Mouse (Mus musculus) forebrain, embryonic 15.5 days (tissue): ENCODE results near the gene Uap1l1. TPM values are rescaled to one million over a fixed set of nuclear protein-coding genes. Genes with fewer than 3 reads are reported as not detected.

Experiments used
- ATAC-seq: fragments of 200-750 bp; cut with Nextera tagmentation; replicated peaks from 2 replicates; pipeline ENCODE4 v1.8.0; 2017; ENCODE audit warnings: mild to moderate bottlenecking, moderate TSS enrichment, moderate library complexity
- H3K27ac ChIP-seq: fragments of 300-500 bp; sonication (generic); replicated peaks from 2 replicates; pipeline ENCODE4 v1.5.1; 2015; ENCODE audit warnings: mild to moderate bottlenecking, inconsistent platforms
- H3K27me3 ChIP-seq: fragments of 300-500 bp; sonication (generic); 2 replicates; pipeline ENCODE4 v1.6.1; 2015; ENCODE audit warnings: inconsistent platforms
- H3K36me3 ChIP-seq: fragments of 300-500 bp; sonication (generic); 2 replicates; pipeline ENCODE4 v1.6.1; 2015; ENCODE audit warnings: mild to moderate bottlenecking, inconsistent platforms
- H3K4me1 ChIP-seq: fragments of 300-500 bp; sonication (generic); 2 replicates; pipeline ENCODE4 v1.6.1; 2015; ENCODE audit warnings: inconsistent platforms
- H3K4me2 ChIP-seq: fragments of 300-500 bp; sonication (generic); replicated peaks from 2 replicates; pipeline ENCODE4 v1.6.1; 2015; ENCODE audit warnings: mild to moderate bottlenecking, inconsistent platforms
- H3K4me3 ChIP-seq: fragments of 300-500 bp; sonication (generic); 2 replicates; pipeline ENCODE4 v1.5.1; 2015; ENCODE audit warnings: mild to moderate bottlenecking, inconsistent platforms
- H3K9ac ChIP-seq: fragments of 300-500 bp; sonication (generic); replicated peaks from 2 replicates; pipeline ENCODE4 v1.6.1; 2015; ENCODE audit warnings: mild to moderate bottlenecking, inconsistent platforms
- H3K9me3 ChIP-seq: fragments of 300-500 bp; sonication (generic); 2 replicates; pipeline ENCODE4 v1.6.1; 2016; ENCODE audit warnings: inconsistent platforms
- WGBS: fragments of 180-500 bp; shearing (Covaris S2); methylation state at CpG from one replicate; pipeline ENCODE4 v1.1.7; 2015; ENCODE audit warnings: mixed read lengths; 5-methylcytosine and 5-hydroxymethylcytosine counted together
- polyA plus RNA-seq: library from polyadenylated mRNA; unstranded; fragments of >200 nt; fragmentation: Nextera tagmentation; extraction: Ambion mirVana; gene quantifications from 2 replicates; pipeline ENCODE4 v1.2.1, GENCODE M21; 2015

Uap1l1 gene
- polyA plus RNA-seq, 1 experiment from 2014 or later: 4.1 TPM

GRCm38 (mm10) chr2:25332286-25333160 lies 33.0 kb downstream of the Uap1l1 start, which contains the start of gene Man1b1:
Gene Man1b1, plus strand, starts transcription at chr2:25332338.
- peaks cover 31% of the 10 kb centered on the region for H3K4me1 ChIP-seq
- peak within 1 kb of the TSS; percentile 90 for H3K4me3 ChIP-seq
- peaks cover 38% of the 10 kb centered on the region for H3K36me3 ChIP-seq
- peak within 1 kb of the TSS; percentile 90 for H3K27ac ChIP-seq
- H3K4me2 ChIP-seq: peak within 1 kb of the TSS; percentile 89
- no peaks in the 10 kb centered on the region for H3K9me3 ChIP-seq
- under 1% methylated on average over 78 of the region's 78 CpGs for WGBS
- peak; percentile 99 for ATAC-seq
- H3K27me3 ChIP-seq: no peaks in the 10 kb centered on the region
- H3K9ac ChIP-seq: peak within 1 kb of the TSS; percentile 78

GRCm38 (mm10) chr2:25331470-25331869 lies 34.0 kb downstream of the Uap1l1 start:
- peaks cover 31% of the 10 kb centered on the region for H3K4me1 ChIP-seq
- WGBS: 64% methylated on average over 9 of the region's 9 CpGs
- peak overlapping the region; percentile 78; the same call in 1 of the 2 replicates for H3K9ac ChIP-seq

GRCm38 (mm10) chr2:25328440-25328839 lies 37.0 kb downstream of the Uap1l1 start:
- no peak overlapping the region for H3K4me2 ChIP-seq
- H3K9me3 ChIP-seq: no peaks in the 10 kb centered on the region
- ATAC-seq: no peak
- H3K9ac ChIP-seq: no peak overlapping the region
- H3K4me3 ChIP-seq: no peak overlapping the region
- no peak overlapping the region for H3K27ac ChIP-seq
- no peaks in the 10 kb centered on the region for H3K27me3 ChIP-seq
- peaks cover 14% of the 10 kb centered on the region for H3K4me1 ChIP-seq
- WGBS: 32% methylated on average over 7 of the region's 7 CpGs
- H3K36me3 ChIP-seq: no peaks in the 10 kb centered on the region

More at GRCm38 (mm10) chr2:25331470-25331869, 34.0 kb downstream of the Uap1l1 start:
- H3K4me2 ChIP-seq: peak overlapping the region; percentile 74
- H3K9me3 ChIP-seq: no peaks in the 10 kb centered on the region
- no peak overlapping the region for H3K27ac ChIP-seq
- peak overlapping the region; percentile 90 for H3K4me3 ChIP-seq
- no peaks in the 10 kb centered on the region for H3K27me3 ChIP-seq
- H3K36me3 ChIP-seq: peaks cover 27% of the 10 kb centered on the region
- no peak for ATAC-seq

GRCm38 (mm10) chr2:25326036-25326435 lies 39.4 kb downstream of the Uap1l1 start:
- no peak for ATAC-seq
- Histone ChIP-seq H3K4me3 (no peak overlapping the region), H3K4me1 (peaks cover under 1% of the 10 kb centered on the region), H3K4me2 (no peak overlapping the region), H3K36me3 (no peaks in the 10 kb centered on the region), H3K27me3 (no peaks in the 10 kb centered on the region), H3K27ac (no peak overlapping the region), H3K9me3 (no peaks in the 10 kb centered on the region), H3K9ac (no peak overlapping the region)
- 76% methylated on average over 2 of the region's 2 CpGs for WGBS

- no peak for ATAC-seq
- Histone ChIP-seq H3K36me3 (no peaks in the 10 kb centered on the region), H3K9ac (no peak overlapping the region), H3K4me3 (no peak overlapping the region), H3K27me3 (peaks cover 33% of the 10 kb centered on the region), H3K4me1 (peaks cover 14% of the 10 kb centered on the region; the same call in 1 of the 2 replicates), H3K27ac (no peak overlapping the region), H3K9me3 (no peaks in the 10 kb centered on the region), H3K4me2 (no peak overlapping the region)
- WGBS: 45% methylated on average over 2 of the region's 2 CpGs
These were observed 45.4 kb downstream of the Uap1l1 start for GRCm38 (mm10) chr2:25320084-25320483.

GRCm38 (mm10) chr2:25318971-25319773 lies 46.3 kb downstream of the Uap1l1 start, which contains the start of gene Grin1:
Gene Grin1, minus strand, starts transcription at chr2:25319187.
- peak; percentile 81 for ATAC-seq
- 9% methylated on average over 58 of the region's 58 CpGs for WGBS
- Histone ChIP-seq H3K36me3 (no peaks in the 10 kb centered on the region), H3K9me3 (no peaks in the 10 kb centered on the region), H3K4me2 (peak within 1 kb of the TSS; percentile 78), H3K27me3 (peaks cover 42% of the 10 kb centered on the region), H3K4me1 (peaks cover 14% of the 10 kb centered on the region; the same call in 1 of the 2 replicates), H3K4me3 (peak within 1 kb of the TSS; percentile 62), H3K27ac (peak within 1 kb of the TSS; percentile 78), H3K9ac (peak within 1 kb of the TSS; percentile 63)

GRCm38 (mm10) chr2:25318119-25318966 lies 47.1 kb downstream of the Uap1l1 start:
- WGBS: 4% methylated on average over 31 of the region's 31 CpGs
- Histone ChIP-seq H3K27me3 (peaks cover 48% of the 10 kb centered on the region), H3K27ac (peak overlapping the region; percentile 78)

GRCm38 (mm10) chr2:25311491-25311891 lies 54.0 kb downstream of the Uap1l1 start:
- Histone ChIP-seq H3K4me2 (no peak overlapping the region), H3K36me3 (no peaks in the 10 kb centered on the region), H3K9me3 (no peaks in the 10 kb centered on the region), H3K4me3 (no peak overlapping the region), H3K4me1 (no peaks in the 10 kb centered on the region), H3K9ac (no peak overlapping the region), H3K27ac (no peak overlapping the region), H3K27me3 (peaks cover 93% of the 10 kb centered on the region)
- ATAC-seq: no peak
- 3% methylated on average over 11 of the region's 11 CpGs for WGBS

More at GRCm38 (mm10) chr2:25318119-25318966, 47.1 kb downstream of the Uap1l1 start:
- no peaks in the 10 kb centered on the region for H3K9me3 ChIP-seq
- H3K4me1 ChIP-seq: peaks cover 14% of the 10 kb centered on the region; the same call in 1 of the 2 replicates
- peak overlapping the region; percentile 63 for H3K9ac ChIP-seq
- H3K36me3 ChIP-seq: no peaks in the 10 kb centered on the region
- H3K4me3 ChIP-seq: peak overlapping the region; percentile 62
- H3K4me2 ChIP-seq: peak overlapping the region; percentile 78
- peak; percentile 60 for ATAC-seq

- H3K9ac ChIP-seq: no peak overlapping the region
- H3K4me1 ChIP-seq: no peaks in the 10 kb centered on the region
- H3K36me3 ChIP-seq: no peaks in the 10 kb centered on the region
- no peak overlapping the region for H3K27ac ChIP-seq
- no peak overlapping the region for H3K4me2 ChIP-seq
- no peak for ATAC-seq
- 3% methylated on average over 21 of the region's 22 CpGs for WGBS
- H3K27me3 ChIP-seq: peaks cover 92% of the 10 kb centered on the region
- H3K9me3 ChIP-seq: no peaks in the 10 kb centered on the region
- H3K4me3 ChIP-seq: no peak overlapping the region
These were observed 54.5 kb downstream of the Uap1l1 start for GRCm38 (mm10) chr2:25310969-25311368.

GRCm38 (mm10) chr2:25310180-25310579 lies 55.3 kb downstream of the Uap1l1 start:
- Histone ChIP-seq H3K27ac (no peak overlapping the region), H3K4me1 (peaks cover 3% of the 10 kb centered on the region), H3K9ac (no peak overlapping the region), H3K4me2 (no peak overlapping the region), H3K36me3 (no peaks in the 10 kb centered on the region), H3K27me3 (peaks cover 88% of the 10 kb centered on the region), H3K4me3 (no peak overlapping the region), H3K9me3 (no peaks in the 10 kb centered on the region)
- WGBS: 56% methylated on average over 10 of the region's 10 CpGs
- no peak for ATAC-seq
